Mouse (Mus musculus): ENCODE results near the gene Mettl18.

The Mettl18 gene

DNA sequence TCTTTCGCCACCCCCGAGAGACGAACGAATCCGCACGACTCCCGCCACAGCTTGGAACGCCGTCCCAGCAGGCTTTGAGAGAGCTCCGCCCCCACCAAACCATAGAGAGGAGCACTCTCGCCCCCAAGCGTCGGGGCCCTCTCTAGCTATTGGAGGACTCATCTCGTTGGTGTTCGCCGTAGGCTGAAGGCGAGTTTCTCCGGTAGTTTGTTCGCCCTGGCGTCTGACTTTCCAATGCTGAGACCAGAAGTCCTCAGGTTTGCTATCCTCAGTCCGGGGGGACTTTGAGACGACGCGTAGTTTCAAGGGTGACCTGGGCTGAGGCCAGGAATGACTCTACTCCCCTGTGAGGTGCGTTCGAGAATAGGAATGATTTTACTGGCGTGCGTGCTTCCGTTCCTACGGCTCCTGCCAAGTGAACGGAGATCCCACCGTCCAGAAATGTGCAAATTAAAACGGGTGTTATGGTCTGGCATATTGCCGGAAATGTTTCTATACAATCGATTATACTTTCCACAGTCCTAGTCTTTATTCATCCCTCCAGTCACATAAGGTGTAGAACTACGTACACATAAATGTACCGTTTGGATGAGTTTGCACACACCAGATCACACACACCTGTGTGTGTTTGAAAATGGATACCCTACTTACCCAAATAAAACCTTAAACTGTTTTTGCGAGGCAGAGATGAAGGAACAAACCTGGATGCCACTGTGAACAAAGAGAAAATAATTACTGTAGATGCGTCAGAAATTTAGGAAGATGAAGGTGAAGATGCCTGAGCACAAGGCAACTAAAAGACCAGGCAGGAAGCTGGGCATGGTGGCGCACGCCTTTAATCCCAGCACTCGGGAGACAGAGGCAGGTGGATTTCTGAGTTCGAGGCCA is at the start of gene Mettl18, which contains the start of gene BC055324:
Gene Mettl18 (plus strand): TSS at position 169 of the 888 bp plus-strand sequence.
Gene BC055324 (minus strand): TSS at position 76 of the 888 bp plus-strand sequence.
- Histone ChIP-seq H3K27me3 (ENCODE audit: control insufficient read depth, insufficient read depth, low read length, poor library complexity, severe bottlenecking) (no peaks in the 10 kb centered on the region), H3K36me3 (ENCODE audit: control insufficient read depth, insufficient read depth, low read length, poor library complexity, severe bottlenecking) (no peaks in the 10 kb centered on the region; the same call in 1 of the 2 replicates)
- DNase-seq (ENCODE audit: low read depth, low spot score): peak; percentile 96

DNA sequence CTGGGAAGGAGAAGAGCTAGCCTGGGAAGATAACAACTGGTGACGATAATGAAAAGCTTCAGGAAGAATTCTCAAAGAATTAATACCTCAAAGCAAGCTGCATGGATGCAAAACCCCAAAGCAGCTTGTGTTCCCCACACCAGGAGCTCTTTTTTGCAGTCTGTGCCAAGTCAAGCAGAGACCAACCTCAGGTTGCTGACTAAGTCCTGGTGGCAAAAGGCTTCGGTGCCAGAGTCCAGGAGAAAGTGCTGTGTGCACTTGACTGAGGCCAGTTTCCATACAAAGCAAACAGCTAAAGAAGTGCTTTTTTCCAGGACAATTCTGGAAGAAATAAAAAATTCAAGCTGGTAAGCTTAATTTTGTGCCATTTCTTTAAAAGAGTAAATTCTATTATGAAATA is 41.3 kb upstream of the Mettl18 start:
- H3K36me3 ChIP-seq (ENCODE audit: control insufficient read depth, insufficient read depth, low read length, poor library complexity, severe bottlenecking): peaks cover 17% of the 10 kb centered on the region; the same call in 1 of the 2 replicates
- DNase-seq (ENCODE audit: low read depth, low spot score): no peak
- no peaks in the 10 kb centered on the region for H3K27me3 ChIP-seq (ENCODE audit: control insufficient read depth, insufficient read depth, low read length, poor library complexity, severe bottlenecking)

DNA sequence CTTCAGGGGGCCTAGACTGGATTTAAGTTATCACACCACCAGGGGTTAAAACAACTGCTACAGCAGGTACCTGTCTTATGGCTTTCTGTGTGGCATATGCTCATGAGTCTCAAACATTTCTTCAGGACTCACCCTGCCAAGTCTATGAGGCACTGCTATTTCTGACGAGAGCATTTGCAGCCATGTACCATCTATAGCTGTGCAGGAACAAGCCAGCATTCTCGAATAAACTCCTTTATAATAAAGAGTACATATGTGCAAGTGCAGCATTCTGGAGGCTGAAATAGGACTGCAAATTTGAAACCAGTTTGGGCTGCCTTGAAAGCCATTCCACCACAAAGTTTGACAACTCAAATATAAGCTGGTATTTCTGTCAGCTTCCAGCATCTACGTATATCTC is 36.7 kb upstream of the Mettl18 start:
- Histone ChIP-seq H3K27me3 (ENCODE audit: control insufficient read depth, insufficient read depth, low read length, poor library complexity, severe bottlenecking) (no peaks in the 10 kb centered on the region), H3K36me3 (ENCODE audit: control insufficient read depth, insufficient read depth, low read length, poor library complexity, severe bottlenecking) (0 out of 2 replicates have a peak, but pooled peaks cover 4% of the 10 kb centered on the region)
- DNase-seq (ENCODE audit: low read depth, low spot score): no peak

DNA sequence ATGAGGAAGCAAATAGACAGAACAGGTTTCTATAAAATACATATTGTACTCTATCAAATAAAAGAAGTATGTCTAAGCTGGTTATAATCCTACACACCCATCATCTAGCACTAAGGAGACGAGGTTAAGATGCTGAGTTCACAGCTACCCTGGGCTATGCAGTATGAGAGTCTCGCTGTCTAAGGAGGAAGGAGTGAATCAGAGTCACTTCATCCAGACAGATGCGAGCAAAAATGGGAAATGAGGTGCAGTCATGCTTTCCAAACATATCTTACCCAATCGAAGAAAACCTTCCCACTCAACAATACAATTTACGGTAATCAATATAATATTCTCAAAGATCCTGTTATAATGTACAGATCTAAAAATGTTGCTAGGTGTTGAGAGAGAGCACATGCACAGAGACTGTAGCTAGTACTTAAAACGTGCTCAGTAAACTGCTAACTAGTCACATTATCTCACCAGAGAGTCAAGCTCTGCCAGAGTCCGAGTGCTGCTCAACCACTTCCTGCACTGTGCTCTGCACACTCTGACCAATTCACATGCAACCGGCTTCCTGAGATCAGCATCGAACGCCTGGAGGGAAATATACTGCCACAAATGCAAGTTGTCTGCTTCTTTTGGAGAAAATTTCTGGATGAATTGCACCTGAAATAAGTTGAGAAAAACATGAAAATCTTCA is 30.5 kb upstream of the Mettl18 start:
- no peaks in the 10 kb centered on the region for H3K27me3 ChIP-seq (ENCODE audit: control insufficient read depth, insufficient read depth, low read length, poor library complexity, severe bottlenecking)
- H3K36me3 ChIP-seq (ENCODE audit: control insufficient read depth, insufficient read depth, low read length, poor library complexity, severe bottlenecking): no peaks in the 10 kb centered on the region
- no peak for DNase-seq (ENCODE audit: low read depth, low spot score)

DNA sequence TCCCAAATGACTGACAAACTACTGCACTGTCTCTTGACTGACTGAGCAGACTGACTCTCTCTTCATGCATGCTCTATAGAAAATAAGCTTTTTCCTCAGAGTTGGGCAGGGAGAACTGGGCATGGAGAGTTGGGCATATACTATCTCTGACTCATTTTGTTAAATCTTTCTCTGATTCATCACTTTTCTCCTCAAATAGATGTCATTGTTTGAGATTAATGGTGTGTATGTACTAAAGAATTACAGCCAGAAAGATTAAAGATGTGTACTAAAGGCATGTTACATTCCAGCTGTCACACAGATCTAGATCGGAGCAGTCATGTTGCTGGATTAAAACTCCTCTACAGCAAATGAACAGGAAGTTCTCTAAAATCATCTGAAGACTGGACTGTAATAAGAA is 20.2 kb upstream of the Mettl18 start:
- H3K36me3 ChIP-seq (ENCODE audit: control insufficient read depth, insufficient read depth, low read length, poor library complexity, severe bottlenecking): no peaks in the 10 kb centered on the region
- DNase-seq (ENCODE audit: low read depth, low spot score): no peak
- H3K27me3 ChIP-seq (ENCODE audit: control insufficient read depth, insufficient read depth, low read length, poor library complexity, severe bottlenecking): no peaks in the 10 kb centered on the region

DNA sequence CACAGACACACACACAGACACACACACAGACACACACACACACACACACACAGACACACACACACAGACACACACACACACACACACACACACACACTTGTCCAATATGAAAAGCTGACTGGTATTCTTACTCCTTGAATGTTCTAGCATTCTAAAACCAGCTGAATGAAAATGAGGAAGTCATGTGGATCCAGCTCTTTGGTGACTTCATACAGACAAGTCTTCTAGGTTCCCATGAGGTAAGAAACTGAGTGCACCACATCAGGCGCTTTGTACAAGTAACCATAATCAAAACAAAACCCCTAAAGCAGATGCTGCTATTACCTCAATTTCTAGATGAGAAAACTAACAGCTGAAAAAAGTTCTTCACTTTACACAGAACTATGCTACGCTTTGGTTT is 19.6 kb upstream of the Mettl18 start:
- Histone ChIP-seq H3K27me3 (ENCODE audit: control insufficient read depth, insufficient read depth, low read length, poor library complexity, severe bottlenecking) (no peaks in the 10 kb centered on the region), H3K36me3 (ENCODE audit: control insufficient read depth, insufficient read depth, low read length, poor library complexity, severe bottlenecking) (no peaks in the 10 kb centered on the region)
- DNase-seq (ENCODE audit: low read depth, low spot score): peak; percentile 65

DNA sequence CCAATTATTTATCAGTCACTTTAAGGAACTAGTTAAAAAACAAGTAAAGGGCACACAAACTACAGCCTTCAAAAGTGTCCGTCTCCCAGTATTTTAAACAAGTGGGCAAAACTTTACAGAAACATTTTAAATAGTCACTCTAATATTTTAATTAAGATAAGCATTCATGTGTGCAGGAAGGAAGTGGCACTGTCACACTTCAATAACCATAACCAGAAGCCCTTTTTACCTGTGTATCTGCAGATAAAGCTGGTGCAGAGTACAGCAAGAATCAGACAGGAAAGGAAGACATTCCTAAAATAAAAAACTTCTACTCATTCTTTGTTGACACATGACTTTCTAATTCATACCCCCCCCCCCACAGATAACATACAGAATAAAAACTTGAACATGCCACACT is 18.2 kb upstream of the Mettl18 start:
- Histone ChIP-seq H3K36me3 (ENCODE audit: control insufficient read depth, insufficient read depth, low read length, poor library complexity, severe bottlenecking) (no peaks in the 10 kb centered on the region; the same call in 1 of the 2 replicates), H3K27me3 (ENCODE audit: control insufficient read depth, insufficient read depth, low read length, poor library complexity, severe bottlenecking) (no peaks in the 10 kb centered on the region)
- peak; percentile 25 for DNase-seq (ENCODE audit: low read depth, low spot score)

DNA sequence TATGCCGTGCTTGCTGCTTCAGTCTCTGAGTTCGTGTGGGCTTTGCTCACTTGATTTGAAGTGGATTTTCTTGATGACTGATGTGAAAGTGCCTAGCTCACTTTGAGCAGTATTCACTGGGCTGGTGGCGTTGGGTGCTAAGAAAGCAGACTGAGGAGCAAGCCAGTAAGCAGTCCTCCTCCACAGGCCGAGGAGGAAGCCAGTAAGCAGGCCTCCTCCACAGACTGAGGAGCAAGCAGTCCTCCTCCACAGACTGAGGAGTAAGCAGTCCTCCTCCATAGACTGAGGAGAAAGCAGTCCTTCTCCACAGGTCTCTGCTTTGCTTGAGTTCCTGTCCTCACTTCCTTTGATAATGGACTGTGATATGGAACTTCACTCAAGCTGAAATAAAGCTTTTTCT is 2.3 kb upstream of the Mettl18 start:
- no peaks in the 10 kb centered on the region; the same call in 1 of the 2 replicates for H3K36me3 ChIP-seq (ENCODE audit: control insufficient read depth, insufficient read depth, low read length, poor library complexity, severe bottlenecking)
- no peak for DNase-seq (ENCODE audit: low read depth, low spot score)
- H3K27me3 ChIP-seq (ENCODE audit: control insufficient read depth, insufficient read depth, low read length, poor library complexity, severe bottlenecking): no peaks in the 10 kb centered on the region

DNA sequence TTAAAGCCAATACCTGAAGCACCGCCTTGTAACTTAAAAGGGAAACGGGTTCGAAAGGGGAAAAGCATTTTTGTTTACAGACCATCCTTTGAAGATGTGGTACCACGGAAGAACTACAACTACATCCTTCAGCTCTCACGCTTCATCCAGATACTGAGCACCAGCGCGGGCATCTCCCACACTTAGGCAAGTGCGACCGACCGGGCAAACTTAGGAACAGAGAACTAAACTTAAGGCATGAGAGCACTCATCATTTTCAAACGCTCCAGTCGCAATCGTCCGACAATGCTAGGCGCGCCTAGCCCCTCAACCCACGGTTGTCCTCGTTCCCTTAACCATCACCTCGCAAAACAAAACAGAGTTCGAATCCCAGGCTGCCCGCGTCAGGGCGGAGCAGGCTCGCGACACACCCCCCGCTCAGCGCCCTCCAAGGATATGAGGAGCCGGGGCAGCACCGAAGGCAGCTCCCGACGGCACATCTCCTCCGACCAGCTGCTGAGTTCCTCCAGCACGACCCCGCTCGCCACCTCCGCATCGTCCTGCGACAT is 442 bp upstream of the Mettl18 start:
- no peak for DNase-seq (ENCODE audit: low read depth, low spot score)
- H3K27me3 ChIP-seq (ENCODE audit: control insufficient read depth, insufficient read depth, low read length, poor library complexity, severe bottlenecking): no peaks in the 10 kb centered on the region
- H3K36me3 ChIP-seq (ENCODE audit: control insufficient read depth, insufficient read depth, low read length, poor library complexity, severe bottlenecking): no peaks in the 10 kb centered on the region; the same call in 1 of the 2 replicates

DNA sequence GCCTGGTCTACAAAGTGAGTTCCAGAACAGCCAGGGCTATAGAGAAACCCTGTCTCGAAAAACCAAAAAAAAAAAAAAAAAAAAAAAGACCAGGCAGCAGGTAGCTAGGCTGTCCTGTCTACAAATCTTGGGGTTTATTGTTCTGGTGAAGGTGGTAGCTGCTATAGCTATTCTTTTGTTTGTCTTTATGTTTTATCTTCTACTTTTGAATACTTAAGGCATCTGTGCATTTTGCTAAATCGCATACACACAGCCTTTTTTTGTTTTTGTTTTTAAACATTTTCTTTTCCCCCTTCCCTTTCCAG is 872 bp downstream of the Mettl18 start:
- H3K36me3 ChIP-seq (ENCODE audit: control insufficient read depth, insufficient read depth, low read length, poor library complexity, severe bottlenecking): no peaks in the 10 kb centered on the region; the same call in 1 of the 2 replicates
- H3K27me3 ChIP-seq (ENCODE audit: control insufficient read depth, insufficient read depth, low read length, poor library complexity, severe bottlenecking): no peaks in the 10 kb centered on the region
- DNase-seq (ENCODE audit: low read depth, low spot score): no peak

DNA sequence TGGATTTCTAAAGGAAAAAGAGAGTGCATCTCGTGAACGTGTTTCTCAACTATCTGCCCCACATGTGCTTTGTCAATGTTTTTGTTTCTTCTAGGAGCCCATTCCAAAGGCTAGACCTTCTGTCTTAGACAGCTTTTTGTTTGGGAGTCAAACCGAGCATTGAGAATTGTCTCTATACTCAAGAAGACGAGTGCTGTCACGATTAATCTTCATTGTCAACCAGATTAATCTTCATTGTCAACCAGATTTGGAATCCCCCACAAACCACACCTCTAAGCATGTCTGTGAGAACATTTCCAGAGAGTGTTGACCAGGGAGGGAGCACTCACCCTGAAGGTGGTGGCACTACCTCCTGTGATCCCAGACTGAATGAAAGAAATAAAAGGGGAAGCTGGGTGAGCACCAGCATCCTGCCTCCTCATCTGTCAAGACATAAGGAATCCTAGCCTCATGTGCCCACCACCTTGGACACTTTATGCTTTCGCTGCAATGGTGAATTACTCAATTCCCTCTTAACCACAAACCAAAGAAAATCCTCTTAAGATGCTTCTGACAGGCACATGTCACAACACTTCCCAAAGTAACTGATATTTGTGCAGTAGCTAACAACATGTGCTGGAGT is 7.3 kb downstream of the Mettl18 start:
- DNase-seq (ENCODE audit: low read depth, low spot score): no peak
- Histone ChIP-seq H3K27me3 (ENCODE audit: control insufficient read depth, insufficient read depth, low read length, poor library complexity, severe bottlenecking) (no peaks in the 10 kb centered on the region), H3K36me3 (ENCODE audit: control insufficient read depth, insufficient read depth, low read length, poor library complexity, severe bottlenecking) (no peaks in the 10 kb centered on the region)

DNA sequence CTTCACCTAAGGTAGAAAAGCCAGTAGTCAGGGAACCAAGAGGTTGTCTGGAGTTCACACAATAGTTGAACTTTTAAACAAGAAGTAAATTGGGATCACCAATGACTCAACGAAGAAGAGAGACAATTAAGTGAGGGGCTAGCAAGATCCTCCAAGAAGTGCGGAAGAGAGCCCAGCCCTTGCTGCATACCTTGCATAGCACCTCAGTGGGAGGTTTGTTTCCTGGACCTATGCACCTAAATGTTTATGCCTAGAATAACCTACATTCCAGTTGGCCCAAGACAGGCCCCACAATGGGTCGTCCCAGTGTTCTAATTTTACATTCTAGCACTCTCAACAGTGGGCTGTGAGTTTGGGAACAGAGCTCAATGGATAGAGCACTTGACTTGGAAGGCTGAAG is 9.6 kb downstream of the Mettl18 start:
- DNase-seq (ENCODE audit: low read depth, low spot score): no peak
- no peaks in the 10 kb centered on the region for H3K27me3 ChIP-seq (ENCODE audit: control insufficient read depth, insufficient read depth, low read length, poor library complexity, severe bottlenecking)
- H3K36me3 ChIP-seq (ENCODE audit: control insufficient read depth, insufficient read depth, low read length, poor library complexity, severe bottlenecking): no peaks in the 10 kb centered on the region

DNA sequence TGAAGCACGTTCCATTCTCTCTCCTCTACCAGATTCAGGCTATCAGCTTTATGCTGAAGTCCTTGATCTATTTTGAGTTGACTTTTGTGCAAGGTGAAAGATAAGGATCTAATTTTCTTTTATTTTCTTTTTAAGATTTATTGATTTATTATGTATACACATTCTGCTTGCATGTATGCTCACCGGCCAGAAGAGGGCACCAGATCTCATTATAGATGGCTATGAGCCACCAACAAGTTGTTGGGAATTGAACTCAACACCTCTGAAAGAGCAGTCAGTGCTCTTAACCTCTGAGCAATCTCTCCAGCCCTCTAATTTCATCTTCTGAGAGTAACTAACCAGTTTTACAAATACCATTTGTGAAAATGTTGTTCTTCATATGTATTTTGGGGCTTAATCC is 14.5 kb downstream of the Mettl18 start:
- DNase-seq (ENCODE audit: low read depth, low spot score): peak; percentile 77
- no peaks in the 10 kb centered on the region for H3K27me3 ChIP-seq (ENCODE audit: control insufficient read depth, insufficient read depth, low read length, poor library complexity, severe bottlenecking)
- no peaks in the 10 kb centered on the region for H3K36me3 ChIP-seq (ENCODE audit: control insufficient read depth, insufficient read depth, low read length, poor library complexity, severe bottlenecking)

DNA sequence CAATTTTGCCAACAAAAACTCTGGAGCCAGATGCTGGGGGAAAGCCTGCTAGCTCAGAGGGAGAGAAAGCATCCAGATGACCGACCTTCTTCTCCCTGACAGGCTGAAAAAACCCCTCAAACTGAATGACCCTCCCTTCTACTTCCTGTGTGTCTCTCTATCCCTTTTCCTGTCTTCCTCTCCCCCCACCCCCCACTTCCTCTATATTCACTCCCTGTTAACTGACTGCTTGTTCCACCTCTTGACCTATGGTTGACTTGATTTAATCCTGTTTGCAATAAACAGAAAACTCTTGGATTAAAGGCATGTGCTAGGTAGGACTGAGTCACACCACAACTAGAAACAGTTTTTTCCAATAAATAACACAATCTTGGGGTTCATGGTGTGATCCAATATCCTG is 19.9 kb downstream of the Mettl18 start:
- Histone ChIP-seq H3K27me3 (ENCODE audit: control insufficient read depth, insufficient read depth, low read length, poor library complexity, severe bottlenecking) (no peaks in the 10 kb centered on the region), H3K36me3 (ENCODE audit: control insufficient read depth, insufficient read depth, low read length, poor library complexity, severe bottlenecking) (no peaks in the 10 kb centered on the region)
- no peak for DNase-seq (ENCODE audit: low read depth, low spot score)
